Mouse (Mus musculus): ENCODE data around the gene Pgap1. TPM values are rescaled to one million over a fixed set of nuclear protein-coding genes. Genes with fewer than 3 reads are reported as not detected.

Gene Pgap1
- polyA plus RNA-seq (2012; rRNA removed) (0.29 and 0.30 TPM in 2 replicates), polyA plus RNA-seq (2014; fragmentation: Nextera tagmentation; extraction: Ambion mirVana) (0.80 and 1.2 TPM in 2 replicates)

GRCm38 (mm10) chr1:54557301-54558229 lies at the start of gene Pgap1:
Pgap1 (minus strand) TSS chr1:54557684.
- Histone ChIP-seq H3K4me1 (replicated peaks; ENCODE audit: control insufficient read depth in 2 of 2, insufficient read depth in 2 of 2, low read length in 1 of 2) (no peaks in the 10 kb centered on the region; a peak in 1 of 4 replicates), H3K9ac (replicated peaks) (no peak within 1 kb of the TSS), H3K4me3 (ENCODE audit: insufficient read depth in 1 of 2, low read depth in 2 of 2, low read length in 2 of 2) (peak within 1 kb of the TSS; percentile 56 to 62), H3K4me2 (ENCODE audit: low read depth) (peak within 1 kb of the TSS; percentile 66), H3K27ac (no peak within 1 kb of the TSS), H3K27me3 (ENCODE audit: control insufficient read depth, insufficient read depth, low read length) (peaks cover 7% of the 10 kb centered on the region), H3K36me3 (replicated peaks; ENCODE audit: control insufficient read depth, insufficient read depth, low read depth) (no peaks in the 10 kb centered on the region), H3K9me3 (ENCODE audit: control insufficient read depth, low read length) (no peaks in the 10 kb centered on the region)
- under 1% methylated on average over 57 of the region's 59 CpGs for WGBS (ENCODE audit: insufficient replicate concordance)
- peak in 2 of 3 experiments; percentile 4 to 14 for DNase-seq (ENCODE audit: low read depth in 3 of 3, low spot score in 3 of 3)
- TF ChIP-seq CTCF (IDR thresholded peaks at IDR 0.05; ENCODE audit: low read depth) (no peak), EP300 (IDR thresholded peaks at IDR 0.05; ENCODE audit: low read depth) (no peak)
- peak; percentile 75 for ATAC-seq (ENCODE audit: insufficient read depth)

DNA sequence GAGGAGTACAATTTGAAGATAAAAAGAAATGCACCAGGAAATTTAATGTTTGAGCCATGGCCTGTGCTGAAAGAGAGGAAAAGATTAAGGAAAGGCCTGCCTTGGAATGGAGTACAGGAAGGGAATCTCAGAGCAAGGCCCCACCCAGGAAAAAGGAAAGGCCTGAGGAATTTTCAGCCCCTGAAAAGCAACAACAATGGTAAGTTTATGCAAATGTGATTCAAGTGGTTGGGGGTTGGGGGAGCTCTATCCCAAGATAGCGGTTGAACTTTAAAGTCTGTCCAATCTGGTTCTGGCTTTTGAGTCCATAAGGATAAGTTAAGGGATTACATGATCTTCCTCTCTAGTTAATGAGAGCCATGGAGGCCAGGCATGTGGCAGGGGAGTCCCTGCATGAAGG lies 49.5 kb upstream of the Pgap1 start:
- H3K27me3 ChIP-seq (ENCODE audit: control insufficient read depth, insufficient read depth, low read length): no peaks in the 10 kb centered on the region
- no peak for TF ChIP-seq CTCF (IDR thresholded peaks at IDR 0.05; ENCODE audit: low read depth)
- TF ChIP-seq EP300 (IDR thresholded peaks at IDR 0.05; ENCODE audit: low read depth): no peak
- no peak for ATAC-seq (ENCODE audit: insufficient read depth)
- H3K4me3 ChIP-seq (ENCODE audit: insufficient read depth in 1 of 2, low read depth in 2 of 2, low read length in 2 of 2): no peak overlapping the region
- no peaks in the 10 kb centered on the region for H3K36me3 ChIP-seq (replicated peaks; ENCODE audit: control insufficient read depth, insufficient read depth, low read depth)
- H3K9me3 ChIP-seq (ENCODE audit: control insufficient read depth, low read length): no peaks in the 10 kb centered on the region
- H3K9ac ChIP-seq (replicated peaks): no peak overlapping the region
- no peak overlapping the region for H3K4me2 ChIP-seq (ENCODE audit: low read depth)
- 58% methylated on average over 1 of the region's 1 CpGs for WGBS (ENCODE audit: insufficient replicate concordance)
- no peak overlapping the region for H3K27ac ChIP-seq
- H3K4me1 ChIP-seq (replicated peaks; ENCODE audit: control insufficient read depth in 2 of 2, insufficient read depth in 2 of 2, low read length in 1 of 2): no peaks in the 10 kb centered on the region
- no peak for DNase-seq (ENCODE audit: low read depth in 3 of 3, low spot score in 3 of 3)

GRCm38 (mm10) chr1:54601692-54602091 lies 44.2 kb upstream of the Pgap1 start:
- TF ChIP-seq CTCF (IDR thresholded peaks at IDR 0.05; ENCODE audit: low read depth) (no peak), EP300 (IDR thresholded peaks at IDR 0.05; ENCODE audit: low read depth) (no peak)
- no peak overlapping the region for H3K9ac ChIP-seq (replicated peaks)
- no peak overlapping the region for H3K4me2 ChIP-seq (ENCODE audit: low read depth)
- no peaks in the 10 kb centered on the region for H3K9me3 ChIP-seq (ENCODE audit: control insufficient read depth, low read length)
- no peaks in the 10 kb centered on the region for H3K27me3 ChIP-seq (ENCODE audit: control insufficient read depth, insufficient read depth, low read length)
- no peak overlapping the region for H3K4me3 ChIP-seq (ENCODE audit: insufficient read depth in 1 of 2, low read depth in 2 of 2, low read length in 2 of 2)
- H3K4me1 ChIP-seq (replicated peaks; ENCODE audit: control insufficient read depth in 2 of 2, insufficient read depth in 2 of 2, low read length in 1 of 2): no peaks in the 10 kb centered on the region
- ATAC-seq (ENCODE audit: insufficient read depth): no peak
- WGBS (ENCODE audit: insufficient replicate concordance): 81% methylated on average over 9 of the region's 9 CpGs
- DNase-seq (ENCODE audit: low read depth in 3 of 3, low spot score in 3 of 3): no peak
- no peaks in the 10 kb centered on the region for H3K36me3 ChIP-seq (replicated peaks; ENCODE audit: control insufficient read depth, insufficient read depth, low read depth)
- H3K27ac ChIP-seq: no peak overlapping the region

- no peaks in the 10 kb centered on the region for H3K4me1 ChIP-seq (replicated peaks; ENCODE audit: control insufficient read depth in 2 of 2, insufficient read depth in 2 of 2, low read length in 1 of 2)
- WGBS (ENCODE audit: insufficient replicate concordance): 50% methylated on average over 1 of the region's 1 CpGs
- no peak for DNase-seq (ENCODE audit: low read depth in 3 of 3, low spot score in 3 of 3)
- H3K9ac ChIP-seq (replicated peaks): no peak overlapping the region
- ATAC-seq (ENCODE audit: insufficient read depth): no peak
- no peaks in the 10 kb centered on the region for H3K27me3 ChIP-seq (ENCODE audit: control insufficient read depth, insufficient read depth, low read length)
- H3K4me3 ChIP-seq (ENCODE audit: insufficient read depth in 1 of 2, low read depth in 2 of 2, low read length in 2 of 2): no peak overlapping the region
- no peak overlapping the region for H3K4me2 ChIP-seq (ENCODE audit: low read depth)
- no peak overlapping the region for H3K27ac ChIP-seq
- no peak for TF ChIP-seq CTCF (IDR thresholded peaks at IDR 0.05; ENCODE audit: low read depth)
- no peak for TF ChIP-seq EP300 (IDR thresholded peaks at IDR 0.05; ENCODE audit: low read depth)
- H3K9me3 ChIP-seq (ENCODE audit: control insufficient read depth, low read length): no peaks in the 10 kb centered on the region
- no peaks in the 10 kb centered on the region for H3K36me3 ChIP-seq (replicated peaks; ENCODE audit: control insufficient read depth, insufficient read depth, low read depth)
These were observed 42.8 kb upstream of the Pgap1 start for GRCm38 (mm10) chr1:54600275-54600674.

DNA sequence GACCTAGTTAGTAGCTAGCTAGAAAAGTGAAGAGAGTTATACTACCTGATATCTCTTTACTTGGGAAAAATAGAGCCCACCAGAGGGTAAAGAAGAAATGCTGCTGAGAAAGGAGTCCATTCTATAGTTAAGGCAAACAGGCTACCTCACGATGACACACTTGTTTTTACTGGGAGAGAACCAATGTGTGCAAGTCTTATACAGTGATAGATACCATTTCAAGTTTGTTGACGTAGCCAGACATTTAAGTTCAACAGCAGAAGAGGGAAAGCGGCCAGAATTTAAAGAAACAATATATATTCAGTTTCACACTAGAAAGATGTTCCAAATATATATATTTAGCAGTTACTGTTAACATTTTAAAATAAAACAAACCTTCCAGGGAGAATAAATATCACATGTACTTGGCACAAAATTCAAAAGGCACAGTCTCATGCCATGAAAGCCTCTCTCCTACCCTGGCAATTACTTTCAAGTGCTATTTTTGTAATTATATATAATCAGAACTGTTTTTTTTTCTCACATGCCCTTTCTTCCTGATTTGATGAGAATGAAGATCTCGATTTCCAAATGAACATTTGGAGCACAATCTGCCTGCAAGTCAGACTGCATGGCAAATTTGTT lies 40.2 kb upstream of the Pgap1 start:
- no peak for DNase-seq (ENCODE audit: low read depth in 3 of 3, low spot score in 3 of 3)
- no peak for ATAC-seq (ENCODE audit: insufficient read depth)
- Histone ChIP-seq H3K27me3 (ENCODE audit: control insufficient read depth, insufficient read depth, low read length) (no peaks in the 10 kb centered on the region), H3K4me2 (ENCODE audit: low read depth) (no peak overlapping the region), H3K27ac (no peak overlapping the region), H3K4me3 (ENCODE audit: insufficient read depth in 1 of 2, low read depth in 2 of 2, low read length in 2 of 2) (no peak overlapping the region), H3K9ac (replicated peaks) (no peak overlapping the region), H3K36me3 (replicated peaks; ENCODE audit: control insufficient read depth, insufficient read depth, low read depth) (no peaks in the 10 kb centered on the region), H3K9me3 (ENCODE audit: control insufficient read depth, low read length) (no peaks in the 10 kb centered on the region), H3K4me1 (replicated peaks; ENCODE audit: control insufficient read depth in 2 of 2, insufficient read depth in 2 of 2, low read length in 1 of 2) (no peaks in the 10 kb centered on the region)
- WGBS (ENCODE audit: insufficient replicate concordance): 54% methylated on average over 4 of the region's 4 CpGs
- TF ChIP-seq EP300 (IDR thresholded peaks at IDR 0.05; ENCODE audit: low read depth): no peak
